Mouse (Mus musculus) T-cell, adult 2 months (primary cell): ENCODE results near the gene Ascl5.

ENCODE experiments used
- DNase-seq: peaks from one replicate; pipeline ENCODE4 v3.0.0; 2022; ENCODE audit warnings: low spot score

Gene Ascl5

DNA sequence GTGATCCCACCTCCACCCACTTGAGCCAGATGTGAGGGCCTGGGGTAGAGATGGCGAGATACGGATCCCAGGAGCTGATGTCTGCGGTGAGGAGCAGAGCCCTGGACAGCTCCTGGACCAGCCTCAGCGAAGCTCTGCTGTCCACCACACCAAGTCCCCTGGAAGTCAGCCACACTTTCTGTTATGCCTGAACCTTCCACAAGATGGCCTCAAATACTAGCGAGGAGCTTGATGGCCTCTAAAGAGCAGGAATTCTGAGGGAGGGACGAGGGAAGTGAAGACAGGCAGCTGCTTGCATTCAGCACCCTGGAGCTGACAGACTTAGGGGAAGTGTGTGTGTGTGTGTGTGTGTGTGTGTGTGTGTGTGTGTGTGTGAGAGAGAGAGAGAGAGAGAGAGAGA lies 861 bp downstream of the Ascl5 start:
- DNase-seq: peak; percentile 5

DNA sequence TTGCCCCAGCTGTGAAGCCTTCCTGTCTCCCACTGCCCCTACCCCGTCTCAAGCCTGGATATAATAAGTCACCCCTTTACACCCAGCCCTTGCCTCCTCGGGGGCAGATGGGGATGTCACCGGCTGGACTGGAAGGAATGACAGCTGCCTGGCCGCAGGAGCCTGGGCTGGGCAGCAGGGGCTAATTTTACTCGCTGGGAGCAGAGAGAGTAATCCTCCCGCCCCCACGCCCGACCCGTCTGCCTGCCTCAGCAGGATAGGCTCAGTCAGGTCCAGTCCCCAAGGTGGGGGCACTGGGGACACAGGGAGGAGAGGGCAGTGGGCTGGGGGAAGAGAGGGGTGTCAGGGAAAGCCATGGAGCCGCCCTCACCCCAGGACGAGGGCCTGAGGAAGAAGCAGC lies 1.9 kb downstream of the Ascl5 start, which contains the start of gene Cacna1s:
Gene Cacna1s (plus strand): TSS at position 204 of the 400 bp plus-strand sequence.
- DNase-seq: no peak

DNA sequence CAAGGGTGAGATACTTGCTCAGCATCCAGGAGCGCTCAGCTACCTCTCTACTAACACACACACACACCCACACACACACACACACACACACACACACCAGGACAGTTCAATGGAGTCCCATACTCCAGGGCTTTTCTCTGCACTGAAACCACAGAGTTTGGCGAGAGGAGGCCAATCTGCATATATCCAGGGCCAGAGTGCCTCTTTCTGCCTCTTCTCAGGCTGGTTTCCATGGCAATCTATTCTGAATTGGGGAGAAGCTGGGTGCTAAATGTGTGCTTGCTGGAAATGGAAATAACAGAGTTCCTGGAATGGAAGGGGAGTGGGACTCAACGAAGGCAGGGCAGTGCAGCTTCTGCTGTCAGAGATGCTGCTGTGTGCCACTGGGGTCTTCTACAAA lies 5.2 kb downstream of the Ascl5 start:
- no peak for DNase-seq

DNA sequence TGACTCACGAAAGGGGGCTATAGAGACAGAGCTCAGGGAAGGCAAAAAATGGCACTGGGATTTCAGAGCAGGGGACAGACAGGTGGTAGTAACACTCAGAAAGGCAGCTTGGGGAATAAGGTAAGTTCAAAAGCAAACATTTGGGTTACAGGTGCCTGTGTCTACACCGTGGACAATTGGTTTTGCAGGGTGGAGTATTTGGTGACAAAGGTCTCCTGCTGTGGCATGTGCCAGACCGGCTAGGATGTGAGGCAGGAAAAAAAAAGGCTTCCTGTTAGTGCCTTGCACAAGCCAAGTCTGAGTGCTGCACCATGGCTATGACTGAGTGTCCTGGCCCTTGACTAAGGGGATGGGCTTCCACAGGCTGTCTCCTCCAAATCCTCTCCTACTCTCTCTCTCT lies 8.0 kb downstream of the Ascl5 start:
- DNase-seq: no peak

DNA sequence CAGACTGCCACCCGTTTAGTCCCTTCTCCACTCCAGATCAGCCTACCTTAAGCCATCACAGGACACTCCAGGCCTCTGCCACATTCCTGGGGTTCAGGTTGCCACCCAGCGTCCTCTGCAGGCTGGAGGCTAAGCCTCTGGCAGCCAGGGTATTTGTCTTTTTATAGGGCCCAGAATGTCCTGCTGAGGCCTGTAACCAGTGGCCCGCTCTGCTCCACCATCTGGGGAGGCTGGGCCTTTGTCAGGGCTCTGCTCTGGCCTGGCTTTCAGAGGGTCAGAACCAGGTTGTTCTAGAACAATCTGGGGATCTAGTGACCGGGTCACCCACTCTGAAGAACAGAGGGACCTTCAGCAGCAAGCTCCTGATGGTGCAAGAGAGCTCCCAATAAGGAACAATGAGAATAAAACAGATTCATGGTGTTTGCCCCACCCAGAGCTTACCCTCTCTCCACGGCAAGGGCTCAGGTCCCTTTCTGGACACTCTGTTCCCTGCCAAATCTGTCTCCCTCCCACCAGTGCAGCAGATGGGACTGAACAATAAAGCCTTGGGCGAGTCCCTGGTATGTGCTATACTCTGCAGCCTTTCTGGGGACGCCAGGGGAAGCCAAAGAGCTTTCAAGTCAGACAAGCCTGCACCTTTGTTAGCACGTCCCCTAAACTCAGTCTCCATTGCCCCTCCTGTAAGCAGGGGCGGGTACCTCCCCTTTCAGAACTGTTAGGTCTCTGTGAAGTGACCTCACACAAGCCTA lies 10.6 kb downstream of the Ascl5 start:
- peak; percentile 59 for DNase-seq

DNA sequence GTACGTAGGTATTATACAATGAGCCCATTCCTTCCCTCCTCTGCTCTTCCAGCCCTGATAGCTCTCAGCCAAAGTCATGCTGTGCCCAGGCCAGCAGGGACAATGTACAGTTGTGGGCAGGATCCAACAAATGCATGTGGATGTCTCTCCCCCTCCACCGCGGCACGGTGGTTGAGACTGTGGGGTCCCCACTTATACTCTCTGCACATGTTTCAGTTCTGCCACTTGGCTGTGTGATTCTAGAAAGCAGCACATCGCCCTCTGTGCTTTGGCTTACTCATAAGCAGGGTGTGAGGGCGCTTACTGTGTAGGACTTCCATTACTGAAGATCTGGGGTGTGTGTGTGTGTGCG lies 11.2 kb downstream of the Ascl5 start:
- DNase-seq: no peak

DNA sequence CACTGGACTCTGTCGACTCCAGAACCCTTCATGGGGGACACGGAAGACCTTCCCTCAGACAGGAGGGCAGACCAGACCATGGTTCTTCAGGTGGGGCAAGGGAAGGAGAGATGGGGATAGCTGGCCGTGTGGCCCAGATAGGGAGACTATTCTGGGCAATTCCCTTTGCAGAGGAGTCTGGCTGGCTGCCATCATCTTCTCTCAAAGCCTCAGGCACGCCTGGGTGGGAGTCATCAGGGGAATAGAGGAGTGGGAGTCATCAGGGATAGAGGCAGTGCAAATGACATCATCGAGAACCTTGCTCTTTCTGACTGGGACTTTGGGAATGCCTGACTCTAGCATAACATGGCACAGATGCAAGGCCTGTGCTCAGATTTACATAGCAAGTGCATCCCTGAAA lies 13.4 kb downstream of the Ascl5 start:
- DNase-seq: no peak

DNA sequence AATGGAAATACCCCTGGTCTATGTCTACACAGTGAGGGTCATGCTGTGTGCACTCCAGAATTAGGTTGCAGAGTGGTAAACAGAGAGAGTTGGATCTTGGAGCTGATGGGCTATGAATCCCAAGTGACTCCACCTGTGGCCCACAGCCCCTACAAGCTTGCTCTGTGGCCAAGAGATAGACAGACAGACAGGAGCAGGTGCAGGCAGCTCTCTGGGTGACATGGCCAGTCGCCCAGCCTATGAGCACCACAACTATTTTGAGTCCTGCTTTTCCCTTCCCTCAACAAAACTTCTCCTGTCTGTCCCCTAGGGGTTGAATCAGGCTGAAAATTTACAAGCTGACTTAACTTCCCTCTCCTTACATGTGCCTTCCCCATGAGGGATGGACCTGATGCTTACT lies 16.0 kb downstream of the Ascl5 start:
- no peak for DNase-seq

DNA sequence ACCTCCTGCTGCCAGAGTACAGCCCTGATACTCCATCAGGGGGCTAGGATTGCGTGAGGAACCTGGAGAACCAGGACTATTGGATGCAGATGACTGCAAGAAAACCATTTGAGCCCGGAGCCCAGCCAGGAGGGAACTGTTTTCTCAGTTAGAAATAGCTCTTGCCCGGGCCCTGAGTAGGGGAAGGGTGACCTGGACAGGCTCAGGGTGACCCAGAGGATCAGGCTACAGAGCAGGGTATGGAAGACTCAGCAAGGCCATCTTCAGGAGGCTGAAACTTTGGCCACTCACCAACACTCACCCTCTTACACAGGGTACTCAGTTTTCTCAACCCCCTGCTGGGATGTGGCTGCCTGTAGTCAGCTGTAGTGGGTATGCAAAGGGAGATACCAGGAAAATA lies 17.0 kb downstream of the Ascl5 start:
- DNase-seq: no peak

DNA sequence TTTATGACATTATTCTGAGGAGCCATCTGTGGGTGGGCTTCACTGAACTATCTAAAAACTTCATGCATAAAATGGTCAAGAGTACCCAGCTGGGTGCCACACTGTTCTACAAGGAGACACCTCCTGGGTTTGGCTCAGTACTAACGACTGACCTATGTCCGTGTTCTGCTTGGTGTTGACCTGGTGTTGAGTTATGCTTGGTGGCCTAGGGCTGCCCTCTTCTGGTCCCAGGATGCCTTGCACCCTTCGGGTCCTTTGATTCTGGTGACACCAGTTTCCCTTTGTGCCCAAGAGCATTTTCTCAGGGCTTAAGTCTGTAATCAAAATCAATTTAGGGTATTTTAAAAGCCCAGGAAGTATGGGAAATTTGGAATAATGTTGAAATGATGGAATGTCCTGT lies 25.5 kb downstream of the Ascl5 start:
- no peak for DNase-seq

DNA sequence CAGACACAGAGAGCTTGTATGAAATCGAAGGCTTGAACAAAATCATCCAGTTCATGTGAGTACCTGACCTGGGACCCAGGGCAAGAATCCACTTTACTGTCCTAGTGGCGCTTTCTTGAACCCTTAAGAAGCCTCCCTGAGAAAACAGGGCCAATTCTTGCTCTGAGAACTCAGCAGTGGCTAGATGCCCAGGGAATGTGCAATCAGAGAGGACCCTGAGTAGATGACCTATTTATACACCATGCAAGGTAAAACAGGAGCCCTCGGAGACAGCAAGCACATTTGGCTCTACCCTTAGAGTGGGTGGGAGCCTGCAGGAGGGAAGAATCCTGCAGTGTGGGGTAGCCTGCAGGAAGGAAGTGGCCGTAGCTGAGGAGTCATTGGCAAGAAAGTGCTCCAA lies 27.1 kb downstream of the Ascl5 start:
- no peak for DNase-seq

DNA sequence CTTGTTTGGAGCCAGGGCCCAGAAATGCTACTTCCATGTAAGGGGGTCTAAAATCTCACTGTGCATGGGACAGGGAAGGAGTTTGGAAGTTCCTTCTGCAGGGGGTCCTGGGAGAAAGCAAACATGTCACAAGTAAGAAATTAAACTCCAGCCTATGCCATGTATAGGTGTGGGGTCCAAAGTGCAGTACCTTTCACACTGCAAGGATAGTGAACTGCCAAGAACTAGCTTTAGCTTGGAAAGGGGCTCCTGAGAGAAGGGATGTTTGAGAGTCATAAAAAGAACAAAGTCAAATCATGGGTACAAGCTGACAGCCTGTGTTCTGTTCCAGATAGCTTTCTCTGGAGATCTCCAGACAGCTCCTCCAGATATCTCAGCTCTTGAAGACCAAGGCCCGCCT lies 30.6 kb downstream of the Ascl5 start:
- DNase-seq: no peak

DNA sequence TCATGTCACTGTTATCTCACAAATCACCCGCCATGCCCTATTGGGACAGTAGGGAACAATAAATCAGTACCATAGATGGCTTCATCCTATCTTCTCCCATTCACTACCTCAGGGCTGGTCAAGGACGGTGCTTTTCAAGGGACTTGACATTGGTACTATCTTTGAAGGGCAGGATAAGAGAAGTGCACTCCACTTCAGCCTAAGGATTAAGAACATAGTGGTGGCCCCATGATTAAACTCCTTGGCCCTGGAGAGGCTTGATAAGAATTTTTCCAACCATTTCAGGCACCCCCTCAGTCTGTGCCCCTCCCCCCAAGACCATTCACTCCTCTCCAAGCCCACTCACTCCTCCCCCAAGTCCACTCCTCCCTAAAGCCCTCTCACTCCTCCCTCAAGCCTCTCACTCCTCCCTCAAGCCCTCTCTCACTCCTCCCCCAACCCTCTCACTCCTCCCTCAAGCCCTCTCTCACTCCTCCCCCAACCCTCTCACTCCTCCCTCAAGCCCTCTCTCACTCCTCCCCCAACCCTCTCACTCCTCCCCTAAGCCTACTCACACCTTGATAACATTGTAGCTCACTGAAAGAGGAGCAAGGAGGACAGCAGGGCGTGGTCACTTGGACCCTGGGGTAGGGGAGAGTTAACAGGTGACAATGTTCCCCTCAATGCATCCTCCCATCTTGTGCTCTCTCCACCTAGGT lies 35.5 kb downstream of the Ascl5 start:
- no peak for DNase-seq

DNA sequence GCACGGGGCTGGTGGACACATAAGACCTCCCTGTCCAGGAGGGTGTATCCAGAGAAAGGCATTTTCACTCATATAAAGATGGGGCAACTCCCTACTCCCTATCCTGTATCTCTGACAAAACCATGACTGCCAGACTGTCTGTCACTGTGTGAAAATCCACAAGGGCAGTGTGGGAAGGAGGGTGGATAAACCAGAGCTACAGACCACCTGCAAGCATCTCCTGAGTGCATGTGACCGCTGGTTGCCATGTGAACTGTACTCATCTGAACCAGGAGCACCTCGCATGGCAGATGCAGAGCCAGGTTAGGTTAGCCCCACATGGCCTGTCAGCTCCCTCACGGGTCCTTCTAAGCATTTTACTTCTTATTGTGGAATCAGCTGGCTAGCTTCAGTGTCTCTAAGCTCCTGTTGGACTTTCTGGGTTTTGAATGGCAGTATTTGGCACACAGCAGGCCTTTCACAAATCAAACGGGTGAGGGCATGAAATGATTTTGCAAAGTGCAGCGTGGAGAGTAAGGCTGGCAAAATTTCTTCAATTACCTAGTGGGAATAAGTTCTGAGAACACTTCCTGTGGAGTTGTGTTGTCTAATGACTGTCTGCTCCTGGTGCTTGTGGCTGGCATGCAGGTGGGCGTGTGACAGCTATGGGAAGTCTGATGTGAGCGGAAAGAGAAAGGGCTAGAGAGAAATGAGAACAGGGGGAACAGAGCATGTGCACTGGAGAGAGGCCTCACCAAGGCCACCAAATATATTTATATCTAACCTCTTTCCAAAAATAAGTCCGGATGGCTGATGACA lies 39.0 kb downstream of the Ascl5 start:
- no peak for DNase-seq

DNA sequence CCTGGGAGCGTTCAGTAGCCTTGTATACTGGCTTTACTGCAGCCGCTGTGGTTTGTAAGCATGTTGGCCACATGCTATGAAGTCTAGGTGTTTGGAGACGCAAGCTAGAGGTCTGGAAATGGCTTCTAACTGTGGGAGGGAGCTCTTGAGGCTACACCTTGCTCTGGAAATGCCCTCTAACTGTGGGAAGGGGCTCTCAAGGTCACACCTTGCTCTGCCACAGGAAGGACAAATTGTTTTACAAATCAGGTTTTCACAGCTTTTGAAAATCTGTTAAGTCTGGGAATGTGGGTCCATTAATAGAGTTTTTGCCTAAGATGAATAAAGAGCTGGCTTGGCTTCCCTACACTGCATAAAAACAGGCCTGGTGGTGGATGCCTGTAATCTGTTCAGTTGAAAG lies 43.1 kb downstream of the Ascl5 start:
- DNase-seq: no peak

DNA sequence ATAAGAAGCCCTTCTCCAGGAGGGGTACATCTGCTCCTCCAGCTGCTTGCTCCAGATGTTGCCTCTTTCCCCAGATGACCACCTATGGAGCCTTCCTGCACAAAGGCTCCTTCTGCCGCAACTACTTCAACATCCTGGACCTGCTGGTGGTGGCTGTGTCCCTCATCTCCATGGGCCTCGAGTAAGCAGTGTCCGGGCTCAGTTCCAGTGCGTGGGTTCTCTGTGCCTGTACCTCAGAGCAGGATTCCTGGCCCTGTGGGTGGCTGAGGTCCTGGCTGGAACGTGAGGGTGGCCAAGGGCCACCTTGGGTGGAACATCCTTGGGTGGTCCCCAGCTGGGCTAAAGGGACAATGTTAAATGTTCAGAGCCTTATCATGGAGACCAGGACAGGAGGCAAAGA lies 44.2 kb downstream of the Ascl5 start:
- DNase-seq: no peak
